Mouse (Mus musculus) layer of hippocampus, postnatal 25 days (tissue): ENCODE measurements around the gene Slc17a3. TPM values are rescaled to one million over a fixed set of nuclear protein-coding genes. Genes with fewer than 3 reads are reported as not detected.

Experiments used
- DNase-seq, 2 experiments: peaks; one replicate each; pipeline ENCODE4 v3.0.0; 2022; ENCODE audit warnings: mixed read lengths in 2 of 2, low spot score in 1 of 2; ENCODE audit errors: extremely low spot score in 1 of 2
- total RNA-seq, 2 experiments: library from RNA; stranded (reverse); gene quantifications; 2 replicates each; pipeline ENCODE4 v1.2.3; 2021

Gene Slc17a3
- total RNA-seq: not detected

DNA sequence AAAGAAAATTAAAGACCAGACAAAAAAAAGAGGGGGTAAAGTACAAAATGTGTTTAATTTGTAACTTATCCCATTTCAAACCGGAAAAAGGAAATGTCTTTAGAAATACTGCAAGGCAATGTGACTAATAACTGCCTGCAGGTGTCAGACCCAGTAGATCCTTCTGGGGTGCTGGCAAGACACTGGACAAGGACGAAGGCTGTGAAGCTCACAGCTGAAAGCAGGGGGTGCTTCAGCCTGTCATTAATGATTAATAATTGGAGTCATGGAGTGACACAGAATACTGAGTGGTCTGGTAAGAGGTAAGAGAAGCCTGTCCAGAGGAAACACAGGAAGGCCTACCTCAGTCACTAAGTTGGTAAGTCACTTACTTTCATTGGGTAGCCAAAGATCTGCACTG is at the start of gene Slc17a3:
Gene Slc17a3, plus strand, starts transcription at position 127 of the 400 bp plus-strand sequence.
- no peak for DNase-seq

DNA sequence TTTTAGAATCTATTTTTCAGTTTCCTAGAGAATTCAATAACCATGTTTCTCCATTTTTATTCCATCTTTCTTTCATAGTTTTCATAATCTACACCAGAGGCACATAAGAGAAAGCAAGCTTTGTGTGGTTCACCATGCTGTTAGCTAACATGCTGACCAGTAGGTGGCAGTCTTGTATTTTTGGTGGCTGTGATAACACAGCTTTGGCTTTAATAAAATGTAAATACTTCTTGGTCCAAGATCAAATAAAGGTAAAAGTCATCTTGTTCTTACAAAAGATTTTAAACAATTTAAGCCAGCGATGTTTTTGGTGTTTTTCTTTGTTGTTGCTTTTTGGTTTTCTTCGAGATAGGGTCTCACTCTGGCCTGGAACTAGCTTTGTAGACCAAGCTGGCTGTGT is 46.7 kb upstream of the Slc17a3 start:
- peak in 1 of 2 experiments; percentile 47 for DNase-seq

GRCm38 (mm10) chr13:23799405-23799804 is 39.8 kb upstream of the Slc17a3 start:
- DNase-seq: no peak

DNA sequence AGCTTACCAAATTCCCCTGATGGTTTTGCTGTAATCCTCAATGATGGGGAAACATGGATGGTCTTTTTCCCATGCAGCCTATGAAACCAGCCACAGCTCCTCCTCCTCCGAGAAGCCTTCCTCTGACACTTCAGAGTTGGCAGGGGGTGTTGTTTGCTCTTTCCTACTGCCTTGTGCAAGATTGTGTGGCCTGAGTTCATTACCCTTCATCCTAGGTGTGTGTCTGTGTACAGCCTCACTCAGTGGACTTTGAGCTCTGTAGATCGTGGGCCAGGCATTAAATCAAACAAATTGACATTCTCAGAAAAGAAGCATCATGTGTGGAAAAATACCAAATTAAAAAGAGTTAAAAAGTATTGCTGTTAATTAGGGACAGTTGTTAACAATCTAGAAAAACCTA is 34.7 kb upstream of the Slc17a3 start:
- DNase-seq: no peak

- DNase-seq: no peak
Measured at GRCm38 (mm10) chr13:23806422-23807052, 32.7 kb upstream of the Slc17a3 start, which contains the start of gene Slc17a2. Slc17a2 (plus strand) TSS chr13:23806993.

GRCm38 (mm10) chr13:23816148-23816547 is 23.1 kb upstream of the Slc17a3 start:
- DNase-seq: no peak

DNA sequence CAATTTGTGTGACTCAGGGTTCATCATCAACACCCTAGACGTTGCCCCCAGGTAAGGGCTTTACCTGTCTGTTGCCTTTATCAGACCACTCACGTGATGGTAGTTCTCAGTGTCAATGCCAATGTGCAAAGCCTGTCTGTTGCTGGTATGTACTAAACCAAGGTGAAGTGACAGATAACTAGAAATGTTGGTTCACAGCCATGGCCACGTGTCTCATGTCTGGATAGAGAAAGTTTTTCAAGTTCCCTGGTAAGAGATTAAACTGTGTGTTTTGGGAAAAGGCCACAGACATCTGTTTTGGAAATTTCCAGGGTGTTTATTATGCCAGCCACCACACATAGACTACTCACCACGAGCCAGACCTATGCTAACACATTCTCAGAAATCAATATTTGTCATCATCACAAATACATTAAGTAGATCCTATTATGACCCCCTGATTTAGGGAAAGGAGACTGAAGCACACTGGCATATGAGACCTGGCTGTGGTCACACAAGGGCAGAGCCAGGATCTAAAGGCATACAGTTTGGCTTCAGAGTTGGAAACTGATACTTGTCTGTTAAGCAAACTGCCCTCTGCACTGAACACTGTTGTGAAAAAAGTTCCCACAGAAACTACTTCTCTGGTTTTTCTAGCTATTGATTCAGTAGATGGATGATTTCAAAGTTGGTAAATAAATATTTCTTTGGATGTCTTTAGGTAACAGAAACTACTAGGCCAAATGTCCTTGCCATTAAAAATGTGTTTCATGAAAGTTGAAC is 18.9 kb upstream of the Slc17a3 start:
- DNase-seq: no peak

- no peak for DNase-seq
Measured at GRCm38 (mm10) chr13:23822213-23822612, 17.0 kb upstream of the Slc17a3 start.

- DNase-seq: no peak
Measured at GRCm38 (mm10) chr13:23826606-23827005, 12.6 kb upstream of the Slc17a3 start.

DNA sequence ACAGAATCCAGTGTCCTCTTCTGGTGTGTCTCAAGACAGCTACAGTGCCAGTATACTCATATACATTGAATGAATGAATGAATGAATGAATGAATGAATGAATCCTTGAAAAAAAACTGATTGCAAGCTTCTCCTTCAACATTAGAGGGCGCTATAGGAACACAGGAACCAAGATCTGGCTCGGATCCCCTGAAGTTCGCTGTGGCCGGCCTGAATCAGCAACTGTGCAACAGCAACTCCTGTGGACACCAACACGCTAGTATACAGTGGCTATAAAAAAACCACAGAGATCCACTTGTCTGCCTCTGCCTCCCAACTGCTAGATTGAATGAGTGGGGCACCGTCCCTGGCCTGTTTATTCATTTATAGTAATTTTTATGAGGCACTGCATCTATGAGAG is 6.2 kb upstream of the Slc17a3 start:
- DNase-seq: peak in 1 of 2 experiments; percentile 20

DNA sequence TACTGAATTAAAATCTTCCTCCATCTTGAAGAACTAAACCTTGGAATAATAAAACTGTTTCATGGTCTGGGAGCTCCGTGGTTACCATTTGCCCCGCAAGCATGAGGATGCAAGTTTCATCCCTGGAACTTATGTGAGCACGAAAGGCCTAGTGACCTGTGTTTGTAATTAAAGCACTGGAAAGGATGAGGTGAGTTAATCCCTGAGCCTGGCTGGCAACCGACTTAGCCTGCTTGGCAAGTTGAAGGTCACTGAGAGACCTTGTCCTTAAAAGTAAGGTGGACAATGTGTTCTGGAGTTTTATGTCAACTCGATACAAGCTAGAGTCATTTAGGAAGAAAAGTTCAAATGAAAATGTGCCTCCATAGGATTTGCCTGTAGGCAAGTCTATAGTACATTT is 4.4 kb upstream of the Slc17a3 start:
- DNase-seq: no peak

DNA sequence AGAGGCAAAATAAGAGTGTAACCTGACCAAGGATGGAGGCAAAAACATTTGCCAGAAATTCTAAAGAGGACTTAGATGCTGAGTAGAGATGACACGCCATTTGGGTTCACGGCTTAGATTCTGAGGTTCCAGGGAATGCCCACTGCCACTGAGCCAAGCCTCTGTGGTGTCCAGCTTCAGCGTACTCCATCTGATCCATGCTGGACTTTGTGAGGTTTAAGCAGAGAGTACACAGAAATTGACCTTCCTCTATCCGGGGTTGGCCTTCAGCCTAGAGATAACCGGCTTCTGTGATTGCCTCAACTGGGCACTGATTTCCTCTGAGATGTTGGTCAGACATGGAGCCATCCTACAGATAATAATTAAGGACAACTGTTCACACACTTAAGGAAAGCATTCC is 2.6 kb upstream of the Slc17a3 start:
- DNase-seq: no peak

- DNase-seq: no peak
Measured at GRCm38 (mm10) chr13:23845851-23846250, 6.6 kb downstream of the Slc17a3 start.

DNA sequence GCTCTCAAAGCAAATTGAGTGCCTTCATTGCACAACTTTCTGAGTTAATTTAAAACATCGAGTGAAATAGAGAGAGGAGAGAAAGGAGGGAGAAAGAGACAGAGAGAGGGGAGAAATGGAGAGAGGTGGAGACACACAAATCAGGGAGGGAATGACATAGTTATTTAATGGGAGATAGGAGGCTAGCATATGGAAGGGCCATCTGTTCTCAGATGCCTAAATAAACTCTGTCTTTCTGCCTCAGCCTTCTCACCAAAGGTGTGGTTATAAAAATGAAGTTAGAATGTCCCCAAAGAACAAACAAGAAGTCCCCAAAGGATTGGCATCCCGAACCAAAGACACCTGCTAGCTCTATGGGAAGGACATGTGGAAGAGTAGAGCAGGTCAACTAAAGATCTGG is 10.1 kb downstream of the Slc17a3 start:
- no peak for DNase-seq

GRCm38 (mm10) chr13:23856401-23856800 is 17.2 kb downstream of the Slc17a3 start:
- no peak for DNase-seq

GRCm38 (mm10) chr13:23861815-23862214 is 22.6 kb downstream of the Slc17a3 start:
- no peak for DNase-seq

GRCm38 (mm10) chr13:23864711-23865110 is 25.5 kb downstream of the Slc17a3 start:
- DNase-seq: no peak

- no peak for DNase-seq
Measured at GRCm38 (mm10) chr13:23866086-23866710, 27.0 kb downstream of the Slc17a3 start.

DNA sequence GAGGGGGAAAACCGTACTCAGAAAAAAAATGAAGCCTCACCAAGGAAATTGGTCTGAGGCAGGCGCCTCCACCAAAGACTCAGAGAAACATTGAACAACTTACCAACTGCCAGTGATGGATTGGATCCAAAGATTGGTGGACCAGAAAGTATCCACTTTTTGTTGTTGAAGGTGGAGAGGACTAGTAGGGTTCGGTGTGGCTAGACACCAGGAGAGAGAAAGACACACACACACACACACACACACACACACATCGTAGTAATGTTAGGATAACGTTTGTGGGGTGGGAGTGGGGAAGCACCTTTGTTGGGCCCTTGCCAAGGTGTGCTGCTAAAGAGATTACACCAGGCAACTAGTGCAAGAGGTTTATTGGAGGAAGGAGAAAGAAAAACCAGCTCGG is 27.8 kb downstream of the Slc17a3 start:
- no peak for DNase-seq

DNA sequence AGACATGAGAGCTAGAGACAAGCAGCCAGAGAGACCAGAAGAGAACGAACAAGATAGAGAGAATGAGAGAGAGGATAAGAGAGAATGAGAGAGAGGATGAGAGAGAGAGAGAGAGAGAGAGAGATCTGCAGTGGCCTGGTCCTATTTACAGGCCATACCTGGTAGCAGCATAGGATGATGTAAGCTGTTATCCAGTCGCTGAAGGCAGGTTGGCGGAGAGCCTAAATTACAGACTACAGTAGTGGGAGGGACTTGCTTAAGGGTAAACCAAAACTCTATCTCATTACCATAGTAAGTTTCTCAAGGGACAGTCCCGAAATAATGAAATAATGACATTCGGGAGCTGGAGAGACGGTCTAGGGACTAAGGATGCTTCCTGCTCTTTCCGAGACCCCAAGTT is 28.2 kb downstream of the Slc17a3 start, which contains the start of gene Slc17a1:
Gene Slc17a1, plus strand, starts transcription at position 346 of the 400 bp plus-strand sequence.
- no peak for DNase-seq

DNA sequence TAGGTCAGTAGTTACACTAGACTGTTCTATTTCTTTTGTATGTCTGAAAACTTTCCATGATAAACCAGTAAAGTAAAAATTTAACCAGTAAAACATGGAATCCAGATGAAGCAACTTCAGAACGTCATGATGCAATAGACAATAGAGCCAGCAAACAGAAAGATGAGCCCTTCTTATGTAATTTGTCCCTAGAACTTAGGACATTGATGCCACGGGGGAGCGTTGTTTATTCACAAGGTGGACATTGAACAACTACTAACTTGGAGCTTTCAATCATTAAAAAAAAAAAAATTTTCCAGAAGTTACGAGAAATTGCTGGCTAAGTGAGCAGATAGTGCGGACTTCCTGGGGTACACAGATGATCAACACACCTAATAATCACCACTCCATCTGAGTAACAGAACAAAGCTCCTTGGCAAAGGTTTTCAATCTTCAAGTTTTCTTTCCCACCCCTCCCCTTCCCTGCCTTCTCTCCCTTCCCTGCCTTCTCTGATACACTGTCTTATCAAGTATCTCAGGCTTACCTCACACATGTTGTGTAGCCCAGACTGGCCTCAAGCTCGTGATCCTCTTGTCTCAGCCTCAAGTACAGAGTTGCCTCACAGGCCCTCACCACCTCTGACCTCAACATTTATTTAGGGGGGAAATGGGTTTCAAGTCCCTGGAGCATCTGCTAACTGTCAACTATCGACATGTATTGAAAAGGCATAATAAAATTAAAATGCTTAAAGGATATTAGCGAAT is 29.7 kb downstream of the Slc17a3 start:
- DNase-seq: no peak
